Mouse (Mus musculus): ENCODE measurements around the gene Rin1.

The Rin1 gene

GRCm38 (mm10) chr19:5069978-5070377 lies 19.7 kb downstream of the Rin1 start:
- peak; percentile 31 for DNase-seq

- no peak for DNase-seq
Observed at GRCm38 (mm10) chr19:5071077-5071476, 20.8 kb downstream of the Rin1 start.

GRCm38 (mm10) chr19:5071545-5072369 lies 21.5 kb downstream of the Rin1 start:
- DNase-seq, result peak; percentile 68

GRCm38 (mm10) chr19:5072389-5073019 lies 22.2 kb downstream of the Rin1 start:
- peak; percentile 27 for DNase-seq

GRCm38 (mm10) chr19:5073028-5073427 lies 22.7 kb downstream of the Rin1 start:
- peak; percentile 46 for DNase-seq

GRCm38 (mm10) chr19:5073518-5073917 lies 23.2 kb downstream of the Rin1 start:
- no peak for DNase-seq

GRCm38 (mm10) chr19:5079279-5079678 lies 29.0 kb downstream of the Rin1 start:
- no peak for DNase-seq

- DNase-seq, result peak; percentile 59
Observed at GRCm38 (mm10) chr19:5082005-5082404, 31.7 kb downstream of the Rin1 start.

GRCm38 (mm10) chr19:5082596-5082995 lies 32.3 kb downstream of the Rin1 start:
- no peak for DNase-seq

- DNase-seq, result peak; percentile 58
Observed at GRCm38 (mm10) chr19:5083961-5084833, 33.9 kb downstream of the Rin1 start.

GRCm38 (mm10) chr19:5084834-5085144 lies 34.5 kb downstream of the Rin1 start:
- no peak for DNase-seq

GRCm38 (mm10) chr19:5085145-5085863 lies 35.0 kb downstream of the Rin1 start, which contains the start of gene Tmem151a:
Tmem151a (minus strand) TSS chr19:5085531.
- DNase-seq, result peak; percentile 82

- peak; percentile 29 for DNase-seq
Observed at GRCm38 (mm10) chr19:5086533-5086932, 36.3 kb downstream of the Rin1 start.

GRCm38 (mm10) chr19:5087884-5088728 lies 37.8 kb downstream of the Rin1 start, which contains the start of gene Yif1a:
Yif1a (plus strand) TSS chr19:5088538.
- DNase-seq, result peak; percentile 98

- peak; percentile 62 for DNase-seq
Observed at GRCm38 (mm10) chr19:5089324-5089723, 39.0 kb downstream of the Rin1 start.

- peak; percentile 57 for DNase-seq
Observed at GRCm38 (mm10) chr19:5092083-5092482, 41.8 kb downstream of the Rin1 start.

- DNase-seq, result peak; percentile 74
Observed at GRCm38 (mm10) chr19:5093481-5094242, 43.4 kb downstream of the Rin1 start.

- DNase-seq, result peak; percentile 93
Observed at GRCm38 (mm10) chr19:5094243-5094632, 44.0 kb downstream of the Rin1 start.

GRCm38 (mm10) chr19:5094746-5095417 lies 44.6 kb downstream of the Rin1 start:
- peak; percentile 28 for DNase-seq

GRCm38 (mm10) chr19:5095887-5096474 lies 45.7 kb downstream of the Rin1 start:
- peak; percentile 66 for DNase-seq
